Mouse (Mus musculus): ENCODE data around the gene D10Wsu102e.

GRCm38 (mm10) chr10:83382988-83383387 lies 23.0 kb downstream of the D10Wsu102e start:
- TF ChIP-seq CEBPB (IDR thresholded peaks at IDR 0.05; ENCODE audit: low read depth) = no peak
- no peak for TF ChIP-seq CTCF (IDR thresholded peaks at IDR 0.05; ENCODE audit: control insufficient read depth, insufficient read depth, insufficient read length)
- TF ChIP-seq MYOG (IDR thresholded peaks at IDR 0.05; ENCODE audit: control insufficient read depth, extremely low read depth, insufficient read length) = no peak
- TF ChIP-seq FOSL1 (IDR thresholded peaks at IDR 0.05; ENCODE audit: insufficient read depth, low read length, poor library complexity, severe bottlenecking) = no peak
- no peak for TF ChIP-seq USF1 (IDR thresholded peaks at IDR 0.05; ENCODE audit: low read depth)
- TF ChIP-seq MAX (IDR thresholded peaks at IDR 0.05) = no peak

All from C2C12 (cell line).